Mouse (Mus musculus) 3T3-L1 (cell line): Measurements from ENCODE around the gene Ap3s2.

Experiments
- DNase-seq: peaks from one replicate; pipeline ENCODE4 v3.0.0-alpha.2; 2015; ENCODE audit warnings: low read depth, low spot score

Ap3s2 gene

GRCm38 (mm10) chr7:79920344-79920983 lies at the start of gene Ap3s2:
TSS of gene Ap3s2 (minus strand) at chr7:79920649.
- peak; percentile 89 for DNase-seq

DNA sequence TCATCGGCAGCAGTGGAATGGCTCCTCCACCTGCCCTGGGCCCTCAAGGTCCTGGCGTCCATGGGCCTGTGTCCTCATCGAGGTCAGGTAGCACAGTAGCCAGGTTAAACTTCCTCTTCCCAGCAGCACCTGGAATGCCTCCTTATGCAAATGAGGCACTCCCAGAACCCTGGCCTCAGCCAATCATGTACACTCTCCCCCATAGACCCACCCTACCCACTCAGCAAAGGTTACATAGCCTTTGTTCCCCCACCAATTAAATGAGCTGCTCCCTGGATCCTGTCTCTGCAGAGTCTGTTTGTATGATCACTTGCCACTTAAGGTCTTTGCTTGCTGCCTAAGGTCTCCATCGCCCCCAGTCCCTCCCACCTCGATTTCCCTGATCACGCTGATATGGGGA lies 47.9 kb upstream of the Ap3s2 start:
- no peak for DNase-seq

DNA sequence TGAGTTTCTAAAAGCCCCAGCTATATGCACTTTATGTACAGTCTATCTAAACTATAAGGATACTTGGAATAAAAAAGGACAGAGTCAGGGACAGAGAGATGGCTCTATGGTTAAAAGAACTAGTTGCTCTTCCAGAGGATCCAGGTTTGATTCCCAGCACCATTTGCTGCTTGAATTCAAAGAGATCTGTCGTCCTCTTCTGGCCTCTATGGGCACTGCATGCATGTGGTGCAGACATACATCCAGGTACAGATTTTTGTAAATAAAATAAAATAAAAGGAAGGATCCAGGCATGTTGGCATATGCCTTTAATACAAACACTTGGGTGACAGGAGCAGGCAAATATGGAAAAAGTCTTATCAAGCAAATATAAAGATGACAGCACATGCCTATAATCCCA lies 41.2 kb upstream of the Ap3s2 start:
- DNase-seq = no peak

GRCm38 (mm10) chr7:79956131-79956530 lies 35.7 kb upstream of the Ap3s2 start:
- DNase-seq = no peak

DNA sequence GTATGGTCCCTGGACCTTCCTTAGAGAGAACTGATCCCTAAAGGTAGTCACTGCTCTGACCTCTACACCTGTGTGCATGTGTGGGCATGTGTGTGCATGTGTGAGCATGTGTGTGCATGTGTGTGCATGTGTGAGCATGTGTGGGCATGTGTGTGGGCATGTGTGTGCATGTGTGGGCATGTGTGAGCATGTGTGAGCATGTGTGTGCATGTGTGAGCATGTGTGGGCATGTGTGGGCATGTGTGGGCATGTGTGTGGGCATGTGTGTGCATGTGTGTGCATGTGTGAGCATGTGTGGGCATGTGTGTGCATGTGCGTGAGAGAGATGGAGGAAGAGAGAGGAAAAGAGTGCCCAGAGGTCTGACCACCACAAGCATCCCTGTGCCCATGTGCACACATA lies 34.4 kb upstream of the Ap3s2 start:
- no peak for DNase-seq

DNA sequence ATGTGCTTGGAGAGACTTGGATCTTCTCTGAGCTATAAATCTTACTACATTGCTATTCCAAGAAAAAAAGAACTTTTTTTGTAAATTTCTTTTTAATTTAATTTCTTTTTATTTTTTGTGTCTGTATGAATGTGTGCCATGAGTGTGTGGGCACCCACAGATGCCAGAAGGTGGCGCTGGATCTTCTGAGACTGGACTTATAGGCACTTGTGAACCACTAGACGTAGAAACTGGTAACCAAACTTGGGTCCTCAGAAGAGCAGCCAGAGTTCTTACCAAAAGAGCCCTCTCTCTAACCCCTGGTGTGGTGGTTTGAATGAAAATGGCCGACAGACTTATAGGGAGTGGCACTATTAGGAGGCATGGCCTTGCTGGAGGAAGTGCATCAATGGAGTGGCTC lies 30.6 kb upstream of the Ap3s2 start:
- DNase-seq = no peak

DNA sequence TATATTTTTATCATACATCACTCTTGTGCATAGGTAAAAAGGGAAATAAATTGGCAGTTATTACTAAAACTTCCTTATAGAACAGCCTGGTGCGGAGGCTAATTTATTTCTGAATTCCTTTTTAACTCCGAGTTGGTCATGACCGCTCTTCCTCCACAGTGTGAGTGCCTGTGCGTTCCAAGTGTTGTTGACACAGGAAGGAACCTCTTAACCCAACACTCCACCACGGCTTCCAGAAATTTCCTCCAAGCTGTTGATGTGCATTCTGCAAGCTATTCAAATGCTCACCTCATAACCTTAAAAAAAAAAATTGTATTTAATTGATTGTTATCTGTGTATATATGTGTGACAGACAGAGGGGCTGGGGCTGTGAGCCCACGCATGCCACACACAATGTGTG lies 29.8 kb upstream of the Ap3s2 start:
- no peak for DNase-seq

GRCm38 (mm10) chr7:79935511-79936205 lies 15.2 kb upstream of the Ap3s2 start:
- DNase-seq = peak; percentile 66

DNA sequence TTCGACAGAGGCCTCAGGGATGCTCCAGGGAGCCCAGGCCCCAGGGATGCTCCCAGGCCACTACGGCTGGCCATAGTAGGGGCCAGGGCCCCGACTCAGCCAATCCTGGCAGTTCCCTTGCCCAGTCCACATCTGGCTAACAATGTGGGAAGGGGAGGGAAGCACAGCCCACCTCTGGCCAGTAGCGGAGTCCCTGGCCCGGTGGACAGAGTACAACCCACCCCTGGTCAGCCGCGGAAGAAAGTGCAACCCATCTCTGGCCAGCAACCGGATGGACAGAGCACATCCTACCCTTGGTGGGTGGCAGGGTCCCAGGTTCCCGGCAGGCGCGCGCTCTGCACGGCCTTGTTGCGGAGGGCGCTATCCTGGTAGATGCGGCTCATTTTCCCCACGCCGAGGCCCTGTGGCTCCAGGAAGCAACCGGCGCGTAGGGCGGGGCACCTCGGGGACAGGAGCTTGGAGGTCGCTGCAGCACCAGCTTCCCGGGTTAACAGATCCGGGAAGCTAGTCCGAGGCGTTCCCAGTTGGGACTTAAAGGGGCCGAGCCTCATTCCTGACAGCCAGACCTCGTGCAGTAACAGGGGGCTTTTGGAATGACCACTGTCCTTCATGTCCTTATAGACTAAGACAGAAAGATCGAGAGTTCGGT lies 14.5 kb upstream of the Ap3s2 start, which contains the start of gene Arpin:
TSS of gene Arpin (minus strand) at position 498 of the 649 bp plus-strand sequence.
- peak; percentile 72 for DNase-seq

- peak; percentile 65 for DNase-seq
Measured at GRCm38 (mm10) chr7:79934461-79934860, 14.0 kb upstream of the Ap3s2 start.

DNA sequence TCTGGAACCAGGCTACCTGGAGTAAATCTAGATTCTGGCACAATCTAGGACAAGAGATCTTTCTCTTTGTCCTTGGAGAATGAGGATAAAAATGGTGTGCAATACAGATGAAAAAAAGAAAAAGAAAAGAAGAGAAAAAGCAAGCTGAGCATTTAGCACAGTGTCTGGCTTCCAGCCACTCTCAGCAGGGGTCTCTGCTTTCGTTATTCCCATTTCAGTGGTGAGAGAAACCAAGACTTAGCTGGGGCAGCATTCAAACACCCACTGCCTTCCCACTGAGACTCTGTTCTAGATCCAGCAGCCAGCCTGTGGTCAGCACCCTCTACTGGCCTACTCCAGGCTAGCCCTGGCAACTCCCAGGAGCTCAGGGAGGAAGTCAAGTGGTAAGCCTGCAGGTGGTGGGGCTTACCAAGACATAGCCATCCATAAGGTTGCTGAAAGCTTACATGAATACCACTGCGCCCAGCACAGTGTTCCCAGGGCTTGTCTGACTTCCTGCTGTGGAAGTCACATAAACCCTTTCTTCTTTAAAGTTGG lies 8.1 kb upstream of the Ap3s2 start:
- DNase-seq = no peak

DNA sequence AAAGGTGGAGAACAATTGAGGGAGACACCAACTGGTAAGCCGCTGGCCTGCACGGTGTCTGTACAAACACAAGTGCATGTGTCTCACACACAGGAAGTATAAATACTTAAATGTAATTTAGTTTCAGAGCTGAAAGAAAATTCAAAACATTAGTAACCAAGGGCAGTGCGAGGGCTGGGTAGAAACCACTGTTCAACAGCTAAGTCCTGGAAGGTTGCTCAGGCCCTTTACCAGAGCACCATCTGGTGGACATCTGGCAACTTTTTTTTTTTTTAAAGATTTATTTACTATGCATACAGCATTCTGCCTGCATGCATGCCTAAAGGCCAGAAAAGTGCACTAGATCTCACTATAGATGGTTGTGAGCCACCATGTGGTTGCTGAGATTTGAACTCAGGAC lies 5.9 kb downstream of the Ap3s2 start:
- peak; percentile 71 for DNase-seq

DNA sequence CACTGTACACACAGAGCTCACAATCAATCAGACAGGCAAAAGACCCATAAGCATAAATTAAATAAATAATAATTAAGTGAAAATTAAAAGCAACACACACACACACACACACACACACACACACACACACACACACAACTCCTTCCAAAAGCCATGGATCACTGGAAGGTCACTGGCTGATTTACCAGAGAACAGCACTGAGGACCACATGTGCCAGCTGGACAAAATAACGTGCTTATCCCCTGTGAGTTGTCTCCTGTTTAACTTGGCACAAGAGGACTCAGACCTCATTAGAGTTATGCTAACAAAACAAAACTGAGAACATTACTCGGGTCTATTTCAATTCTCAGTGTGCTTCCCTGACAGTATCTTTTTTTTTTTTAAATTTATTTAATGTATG lies 13.1 kb downstream of the Ap3s2 start:
- peak; percentile 27 for DNase-seq

DNA sequence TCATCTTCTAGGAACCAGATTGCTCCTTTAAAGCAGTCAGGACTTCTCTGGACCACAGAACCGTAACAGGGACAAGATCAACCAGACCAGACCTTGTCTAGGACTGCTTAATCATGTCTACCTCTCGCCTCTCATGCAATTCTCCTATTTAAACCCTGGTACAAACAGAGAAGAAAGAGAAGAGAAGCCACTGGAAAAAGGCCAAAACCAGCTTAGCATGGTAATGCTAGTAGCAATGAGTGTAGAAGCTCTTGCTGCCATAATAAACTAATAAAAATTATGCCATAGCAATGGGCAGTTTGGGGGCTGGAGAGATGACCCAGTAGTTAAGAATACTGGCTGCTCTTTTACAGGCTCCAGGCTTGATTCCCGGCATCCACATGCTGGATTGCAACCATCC lies 13.5 kb downstream of the Ap3s2 start:
- DNase-seq = no peak

GRCm38 (mm10) chr7:79905193-79905592 lies 15.3 kb downstream of the Ap3s2 start:
- DNase-seq = no peak

DNA sequence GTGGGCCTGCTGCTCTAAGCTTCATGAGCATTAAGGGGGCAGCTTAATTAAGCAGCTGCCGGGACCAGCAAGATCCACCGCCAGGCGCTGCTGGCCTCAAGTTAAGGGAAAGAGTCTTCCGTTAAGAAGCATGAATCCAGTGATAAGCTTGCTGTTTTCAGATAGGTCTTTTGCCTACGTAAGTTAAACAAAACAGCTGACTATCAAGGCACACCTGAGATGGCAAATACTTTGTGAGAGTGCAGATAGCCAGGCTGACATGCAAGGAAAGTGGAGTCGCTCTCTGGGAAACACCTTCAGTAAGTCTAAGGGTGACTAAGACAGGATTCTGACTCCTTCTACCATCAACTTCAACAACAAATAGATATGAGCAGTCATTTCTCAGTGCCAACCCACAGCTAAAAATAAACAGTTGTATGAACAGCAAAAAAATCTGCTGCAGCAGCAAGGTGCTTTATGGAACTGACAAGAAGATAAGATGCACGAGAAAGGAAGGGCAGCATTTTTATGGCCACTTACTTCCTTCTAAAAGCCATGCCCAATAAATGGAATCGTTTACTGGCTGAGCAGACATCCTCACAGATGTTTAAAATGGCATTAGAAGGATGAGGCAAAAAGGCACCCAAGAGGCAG lies 17.2 kb downstream of the Ap3s2 start:
- no peak for DNase-seq

- DNase-seq = no peak
Measured at GRCm38 (mm10) chr7:79900753-79901152, 19.7 kb downstream of the Ap3s2 start.

- no peak for DNase-seq
Measured at GRCm38 (mm10) chr7:79895225-79895624, 25.2 kb downstream of the Ap3s2 start.

DNA sequence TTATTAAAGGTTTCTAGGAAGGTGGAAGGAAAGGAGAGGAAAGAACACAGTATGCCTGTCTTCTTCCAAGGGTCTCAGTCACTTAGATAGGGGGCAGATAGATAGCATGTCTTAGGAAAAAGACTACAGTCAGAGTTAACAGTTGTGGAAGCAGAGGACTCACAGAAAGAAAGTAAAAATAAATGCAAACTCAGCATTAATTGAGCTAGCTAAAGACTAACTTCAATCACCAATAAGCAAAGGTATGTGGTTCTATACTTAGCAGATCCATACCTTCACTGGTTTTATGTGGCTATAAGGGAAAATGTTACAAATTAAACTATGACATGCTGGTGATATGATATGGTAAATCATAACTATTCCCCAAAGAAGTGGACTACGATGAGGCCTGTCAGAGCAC lies 25.7 kb downstream of the Ap3s2 start:
- DNase-seq = no peak

- DNase-seq = peak; percentile 23
Measured at GRCm38 (mm10) chr7:79892576-79893428, 27.6 kb downstream of the Ap3s2 start.
